Mouse (Mus musculus) gastrocnemius, adult 8-10 months (tissue): ENCODE data around the gene Tmem69. TPM values are rescaled to one million over a fixed set of nuclear protein-coding genes. Genes with fewer than 3 reads are reported as not detected.

Source experiments
- total RNA-seq, 4 experiments: library from RNA; stranded (reverse); gene quantifications; 2 replicates each; pipeline ENCODE4 v1.2.4; 2022

Tmem69 gene
- total RNA-seq, 4 experiments from 2014 or later, result 16.7 to 18.7 (median 18.4) TPM

Other genes with a start within 250 kb of the Tmem69 start
- 10 to 100 TPM; 76.6 to 98.8 (median 77.1) TPM for gene Mast2, start 91.8 kb downstream of the Tmem69 start, total RNA-seq
- 10 to 100 TPM; 20.1 to 23.7 (median 21.7) TPM for gene Ipp, start 48.4 kb downstream of the Tmem69 start, total RNA-seq
- gene Gpbp1l1, start 1.7 kb upstream of the Tmem69 start, total RNA-seq, result 10 to 100 TPM; 36.3 to 45.8 (median 37.0) TPM
- 1 to 10 TPM; 1.1 to 2.4 (median 1.3) TPM for gene Ccdc17, start 40.7 kb upstream of the Tmem69 start, total RNA-seq
- 10 to 100 TPM in 2 of 4 experiments, 1 to 10 TPM in 2; 7.8 to 13.0 (median 9.5) TPM for gene Nasp, start 72.0 kb upstream of the Tmem69 start, total RNA-seq
- gene Akr1a1, start 95.7 kb upstream of the Tmem69 start, total RNA-seq, result 100 to 1,000 TPM; 187 to 206 (median 199) TPM
- gene Prdx1, start 129.6 kb upstream of the Tmem69 start, total RNA-seq, result 100 to 1,000 TPM; 247 to 330 (median 264) TPM
- gene Mmachc, start 152.5 kb upstream of the Tmem69 start, total RNA-seq, result 10 to 100 TPM; 30.4 to 34.6 (median 33.3) TPM
- gene Ccdc163, start 152.6 kb upstream of the Tmem69 start, total RNA-seq, result 1 to 10 TPM; 1.2 to 2.2 (median 1.7) TPM
- gene Tesk2, start 165.0 kb upstream of the Tmem69 start, total RNA-seq, result 1 to 10 TPM; 1.6 to 1.9 (median 1.7) TPM